Mouse (Mus musculus): ENCODE data around the gene Gm7137. TPM values are rescaled to one million over a fixed set of nuclear protein-coding genes. Genes with fewer than 3 reads are reported as not detected.
"Not testable (repeated sequence)": the region's sequence is repeated elsewhere in the genome, so short reads cannot be mapped to it uniquely, and the experiment has no call there.

The Gm7137 gene
- total and polyA plus RNA-seq, 3 experiments = not detected

- Histone ChIP-seq H3K9ac (ENCODE audit: control insufficient read depth, low read depth, low read length, poor library complexity, severe bottlenecking) (no peak overlapping the region), H3K79me2 (ENCODE audit: control insufficient read depth, insufficient read depth, low read length, poor library complexity) (no peaks in the 10 kb centered on the region), H3K27ac (ENCODE audit: control insufficient read depth, low read depth, low read length) (no peak overlapping the region), H3K36me3 (ENCODE audit: control insufficient read depth in 1 of 2, insufficient read depth in 2 of 2, low read length in 2 of 2) (no peaks in the 10 kb centered on the region), H3K9me3 (replicated peaks; ENCODE audit: insufficient read depth, low read length) (no peaks in the 10 kb centered on the region), H3K27me3 (ENCODE audit: control insufficient read depth in 1 of 2, insufficient read depth in 2 of 2, low read length in 2 of 2) (peaks cover 8 to 9% of the 10 kb centered on the region in 2 experiments), H3K4me3 (ENCODE audit: control insufficient read depth in 1 of 2, insufficient read depth in 1 of 2, low read depth in 2 of 2, low read length in 2 of 2) (no peak overlapping the region), H3K4me1 (ENCODE audit: control insufficient read depth in 1 of 2, insufficient read depth in 2 of 2, low read length in 2 of 2) (no peaks in the 10 kb centered on the region)
- TF ChIP-seq NELFE (IDR thresholded peaks at IDR 0.05; ENCODE audit: low read depth, low read length) (no peak), CHD2 (IDR thresholded peaks at IDR 0.05; ENCODE audit: low read length) (no peak), ELF1 (IDR thresholded peaks at IDR 0.05; ENCODE audit: low read depth, low read length) (no peak), ZNF384 (IDR thresholded peaks at IDR 0.05; ENCODE audit: low read depth, low read length) (no peak), TBP (IDR thresholded peaks at IDR 0.05; ENCODE audit: low read depth, low read length) (no peak), SMC3 (IDR thresholded peaks at IDR 0.05; ENCODE audit: low read depth, low read length) (no peak), HCFC1 (IDR thresholded peaks at IDR 0.05; ENCODE audit: low read depth, low read length) (no peak), POLR2AphosphoS2 (IDR thresholded peaks at IDR 0.05; ENCODE audit: low read length) (no peak), RCOR1 (IDR thresholded peaks at IDR 0.05; ENCODE audit: low read depth, low read length) (no peak), POLR2AphosphoS5 (IDR thresholded peaks at IDR 0.05; ENCODE audit: borderline replicate concordance, low read depth, low read length) (no peak), POLR2A (IDR thresholded peaks at IDR 0.05; ENCODE audit: control insufficient read depth in 1 of 2, insufficient read depth in 1 of 2, low read depth in 1 of 2, low read length in 2 of 2, poor library complexity in 1 of 2) (no peak), CHD1 (IDR thresholded peaks at IDR 0.05; ENCODE audit: low read depth, low read length) (no peak), MAX (IDR thresholded peaks at IDR 0.05; ENCODE audit: low read length) (no peak), ZC3H11A (IDR thresholded peaks at IDR 0.05; ENCODE audit: low read depth, low read length) (no peak), ZKSCAN1 (IDR thresholded peaks at IDR 0.05; ENCODE audit: low read depth, low read length) (no peak), MYB (IDR thresholded peaks at IDR 0.05; ENCODE audit: low read depth, low read length) (no peak), USF2 (IDR thresholded peaks at IDR 0.05; ENCODE audit: borderline replicate concordance in 1 of 2, insufficient read depth in 1 of 2, low read depth in 1 of 2, low read length in 2 of 2) (no peak)
- no peak for DNase-seq (ENCODE audit: low read depth, low spot score)
Observed at GRCm38 (mm10) chr10:77804095-77804494, 16.1 kb upstream of the Gm7137 start.

DNA sequence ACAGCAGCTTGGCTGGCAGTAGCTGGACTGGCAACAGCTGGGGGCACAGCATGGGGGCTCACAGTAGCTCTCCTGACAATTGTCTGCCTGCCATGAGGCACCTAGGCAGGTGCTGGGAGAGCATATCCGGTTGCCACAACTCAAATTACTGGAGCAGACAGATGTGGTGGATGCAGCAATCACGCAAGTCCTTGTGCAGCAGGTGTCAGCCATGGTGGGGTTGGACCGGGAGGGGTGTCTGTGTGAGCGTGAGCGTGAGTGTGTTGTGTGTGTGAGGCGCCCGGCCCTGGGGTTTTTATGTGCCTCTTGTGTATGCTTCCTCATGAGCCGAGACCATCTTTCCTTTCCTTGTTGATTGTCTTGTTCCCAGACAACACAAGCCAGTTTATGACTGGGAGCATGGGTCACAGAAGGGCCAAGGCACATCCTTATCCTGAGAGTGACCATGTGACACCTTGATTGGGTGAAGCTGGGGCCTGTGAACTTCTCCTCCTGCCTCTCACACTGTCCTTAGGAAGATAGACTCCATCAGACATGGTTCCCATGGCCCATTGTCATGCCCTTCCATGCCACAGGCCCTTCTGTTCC, 11.0 kb upstream of the Gm7137 start, which contains the start of gene Gm19668:
Gm19668 (minus strand) TSS at position 213 of the 588 bp plus-strand sequence.
- no peak for TF ChIP-seq HCFC1 (IDR thresholded peaks at IDR 0.05; ENCODE audit: low read depth, low read length)
- TF ChIP-seq ZNF384 (IDR thresholded peaks at IDR 0.05; ENCODE audit: low read depth, low read length) = no peak
- no peak for TF ChIP-seq ETS1 (IDR thresholded peaks at IDR 0.05; ENCODE audit: low read depth, low read length)
- TF ChIP-seq SMC3 (IDR thresholded peaks at IDR 0.05; ENCODE audit: low read depth, low read length) = no peak
- no peak for TF ChIP-seq USF1 (IDR thresholded peaks at IDR 0.05; ENCODE audit: low read depth, low read length)
- no peak for TF ChIP-seq RAD21 (IDR thresholded peaks at IDR 0.05; ENCODE audit: low read depth, low read length)
- no peak for TF ChIP-seq ZKSCAN1 (IDR thresholded peaks at IDR 0.05; ENCODE audit: low read depth, low read length)
- no peak for TF ChIP-seq ZC3H11A (IDR thresholded peaks at IDR 0.05; ENCODE audit: low read depth, low read length)
- TF ChIP-seq JUND (IDR thresholded peaks at IDR 0.05; ENCODE audit: low read depth, low read length) = no peak
- no peak for TF ChIP-seq POLR2AphosphoS5 (IDR thresholded peaks at IDR 0.05; ENCODE audit: borderline replicate concordance, low read depth, low read length)
- TF ChIP-seq ZMIZ1 (IDR thresholded peaks at IDR 0.05; ENCODE audit: low read depth, low read length) = no peak
- no peak for TF ChIP-seq POLR2A (IDR thresholded peaks at IDR 0.05; ENCODE audit: control insufficient read depth in 1 of 2, insufficient read depth in 1 of 2, low read depth in 1 of 2, low read length in 2 of 2, poor library complexity in 1 of 2)
- DNase-seq (ENCODE audit: low read depth, low spot score) = no peak
- H3K9ac ChIP-seq (ENCODE audit: control insufficient read depth, low read depth, low read length, poor library complexity, severe bottlenecking) = no peak within 1 kb of the TSS
- H3K4me1 ChIP-seq (ENCODE audit: control insufficient read depth in 1 of 2, insufficient read depth in 2 of 2, low read length in 2 of 2) = no peaks in the 10 kb centered on the region
- no peaks in the 10 kb centered on the region for H3K79me2 ChIP-seq (ENCODE audit: control insufficient read depth, insufficient read depth, low read length, poor library complexity)
- H3K4me3 ChIP-seq (ENCODE audit: control insufficient read depth in 1 of 2, insufficient read depth in 1 of 2, low read depth in 2 of 2, low read length in 2 of 2) = no peak within 1 kb of the TSS
- H3K27ac ChIP-seq (ENCODE audit: control insufficient read depth, low read depth, low read length) = no peak within 1 kb of the TSS
- peaks cover 5 to 8% of the 10 kb centered on the region in 2 experiments for H3K27me3 ChIP-seq (ENCODE audit: control insufficient read depth in 1 of 2, insufficient read depth in 2 of 2, low read length in 2 of 2)
- H3K36me3 ChIP-seq (ENCODE audit: control insufficient read depth in 1 of 2, insufficient read depth in 2 of 2, low read length in 2 of 2) = no peaks in the 10 kb centered on the region
- H3K9me3 ChIP-seq (replicated peaks; ENCODE audit: insufficient read depth, low read length) = no peaks in the 10 kb centered on the region

DNA sequence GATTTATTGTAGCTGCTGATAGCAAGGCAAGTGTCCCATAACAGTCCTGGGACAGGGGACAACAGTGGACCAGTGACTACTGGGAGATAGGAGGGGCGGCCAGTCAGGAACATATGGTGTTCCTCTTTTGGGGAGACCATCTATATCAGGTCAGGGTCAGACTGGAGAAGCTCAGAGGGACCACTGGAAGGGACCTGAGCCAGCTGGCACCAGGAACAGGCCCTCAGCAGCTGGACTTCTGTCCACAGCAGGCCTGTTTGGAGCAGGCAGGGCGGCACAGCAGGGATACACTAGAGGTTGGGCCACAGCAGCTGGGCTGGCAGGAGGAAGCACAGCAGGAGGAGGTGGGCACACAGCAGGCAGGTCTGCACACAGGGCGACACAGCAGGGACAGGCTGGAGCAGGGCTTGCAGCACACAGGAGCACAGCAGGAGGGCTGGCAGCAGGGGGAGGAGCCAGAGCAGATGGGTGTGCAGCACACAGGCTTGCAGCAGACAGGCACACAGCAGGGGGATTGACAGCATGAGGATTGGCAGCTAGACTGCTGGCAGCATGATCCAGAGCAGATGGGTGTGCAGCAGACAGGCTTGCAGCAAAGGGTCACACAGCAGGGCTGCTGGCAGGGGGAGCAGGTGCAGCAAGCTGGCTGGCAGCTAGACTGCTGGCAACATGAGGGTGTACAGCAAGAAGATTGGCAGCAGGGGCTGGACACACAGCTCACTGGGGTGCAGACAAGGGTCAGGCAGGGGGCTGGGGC, 10.3 kb upstream of the Gm7137 start:
- H3K27me3 ChIP-seq (ENCODE audit: control insufficient read depth in 1 of 2, insufficient read depth in 2 of 2, low read length in 2 of 2); H3K27ac ChIP-seq (ENCODE audit: control insufficient read depth, low read depth, low read length); H3K79me2 ChIP-seq (ENCODE audit: control insufficient read depth, insufficient read depth, low read length, poor library complexity); H3K4me3 ChIP-seq (ENCODE audit: control insufficient read depth in 1 of 2, insufficient read depth in 1 of 2, low read depth in 2 of 2, low read length in 2 of 2); H3K9me3 ChIP-seq (replicated peaks; ENCODE audit: insufficient read depth, low read length); DNase-seq (ENCODE audit: low read depth, low spot score); H3K36me3 ChIP-seq (ENCODE audit: control insufficient read depth in 1 of 2, insufficient read depth in 2 of 2, low read length in 2 of 2); H3K9ac ChIP-seq (ENCODE audit: control insufficient read depth, low read depth, low read length, poor library complexity, severe bottlenecking); H3K4me1 ChIP-seq (ENCODE audit: control insufficient read depth in 1 of 2, insufficient read depth in 2 of 2, low read length in 2 of 2): not testable (repeated sequence)

All from MEL (cell line).